Mouse (Mus musculus) olfactory bulb, adult 2 months (tissue): Measurements from ENCODE around the gene Lrrc66. TPM values are rescaled to one million over a fixed set of nuclear protein-coding genes. Genes with fewer than 3 reads are reported as not detected.

Experiments
- H3K27ac ChIP-seq: fragments of 200-500 bp; 2 replicates; pipeline ENCODE4 v1.5.1; 2012; ENCODE audit warnings: low read depth, low read length; ENCODE audit not compliant: insufficient read depth
- H3K4me1 ChIP-seq: fragments of 200-500 bp; 2 replicates; pipeline ENCODE4 v1.6.1; 2012; ENCODE audit warnings: low read length; ENCODE audit not compliant: control insufficient read depth, insufficient read depth
- H3K4me3 ChIP-seq: fragments of 200-500 bp; 2 replicates; pipeline ENCODE4 v1.5.1; 2012; ENCODE audit warnings: mild to moderate bottlenecking, low read depth, low read length, moderate library complexity; ENCODE audit not compliant: insufficient read depth
- CTCF ChIP-seq: fragments of 200-500 bp; IDR thresholded peaks from 2 replicates; pipeline ENCODE4 v1.5.1; 2012; ENCODE audit warnings: low read depth, mild to moderate bottlenecking, low read length, moderate library complexity; ENCODE audit not compliant: insufficient read depth
- POLR2A ChIP-seq: fragments of 200-500 bp; IDR thresholded peaks from 2 replicates; pipeline ENCODE4 v1.6.1; 2012; ENCODE audit warnings: mild to moderate bottlenecking, low read depth, low read length, moderate library complexity; ENCODE audit not compliant: insufficient read depth
- WGBS: fragments of 180-500 bp; shearing (Covaris S2); methylation state at CpG from one replicate; pipeline ENCODE4 v1.1.7; 2018; 5-methylcytosine and 5-hydroxymethylcytosine counted together
- polyA plus RNA-seq: library from polyadenylated mRNA; stranded (reverse); fragments of >200 nt; gene quantifications from 2 replicates; pipeline ENCODE4 v1.2.4, GENCODE M21; 2012; ENCODE audit warnings: low replicate concordance; ENCODE audit not compliant: missing spikeins, insufficient read depth, insufficient read length

Gene Lrrc66
- polyA plus RNA-seq = not detected in 2 replicates

DNA sequence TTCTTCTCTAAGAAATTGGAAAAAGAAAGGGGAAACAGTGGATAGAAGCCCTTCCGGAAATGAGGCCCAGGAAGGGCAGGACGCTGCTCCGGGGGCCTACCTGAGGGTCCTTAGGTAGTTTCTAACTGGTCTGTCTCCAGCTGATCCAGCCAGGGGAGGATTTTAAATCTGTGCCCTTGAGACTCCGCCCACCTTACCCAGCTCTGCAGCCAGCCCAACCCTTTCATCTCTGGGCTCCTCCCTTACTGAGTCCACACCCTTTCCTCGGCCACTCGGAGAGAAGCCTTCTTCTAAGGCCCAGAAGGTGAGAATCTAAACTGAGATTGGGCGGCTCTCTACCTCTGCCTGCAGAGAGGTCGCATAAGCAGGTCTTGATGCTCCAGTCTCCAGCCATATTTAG is at the start of gene Lrrc66:
TSS of gene Lrrc66 (minus strand) at position 236 of the 400 bp plus-strand sequence.
- TF ChIP-seq POLR2A = no peak
- TF ChIP-seq CTCF = no peak
- WGBS = 88% methylated on average over 8 of the region's 8 CpGs
- H3K4me3 ChIP-seq = no peak within 1 kb of the TSS
- H3K27ac ChIP-seq = no peak within 1 kb of the TSS
- peaks cover 3% of the 10 kb centered on the region; the same call in 1 of the 2 replicates for H3K4me1 ChIP-seq

DNA sequence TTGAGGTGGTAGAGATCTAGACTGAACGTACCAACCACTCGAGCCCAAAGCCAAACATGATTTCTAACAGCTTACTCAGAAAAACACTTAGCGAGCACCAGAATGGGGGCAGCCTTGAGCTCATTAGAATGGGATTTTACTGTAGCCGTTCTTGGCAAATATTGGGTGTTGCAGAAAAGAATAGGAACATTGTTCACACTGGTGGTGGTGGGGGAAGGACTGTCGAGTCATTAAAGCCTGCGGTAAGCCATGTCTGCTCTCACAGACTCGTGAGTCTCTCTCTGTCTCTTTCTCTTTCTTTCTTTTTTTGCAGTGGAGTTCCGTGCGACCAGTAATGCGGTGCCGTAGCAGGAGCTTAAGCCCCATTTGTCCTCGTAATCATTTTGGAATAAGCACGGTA is 44.3 kb upstream of the Lrrc66 start:
- TF ChIP-seq POLR2A (no peak), CTCF (no peak)
- Histone ChIP-seq H3K4me1 (no peaks in the 10 kb centered on the region), H3K4me3 (peak overlapping the region; percentile 32), H3K27ac (no peak overlapping the region)
- WGBS = 17% methylated on average over 13 of the region's 13 CpGs

DNA sequence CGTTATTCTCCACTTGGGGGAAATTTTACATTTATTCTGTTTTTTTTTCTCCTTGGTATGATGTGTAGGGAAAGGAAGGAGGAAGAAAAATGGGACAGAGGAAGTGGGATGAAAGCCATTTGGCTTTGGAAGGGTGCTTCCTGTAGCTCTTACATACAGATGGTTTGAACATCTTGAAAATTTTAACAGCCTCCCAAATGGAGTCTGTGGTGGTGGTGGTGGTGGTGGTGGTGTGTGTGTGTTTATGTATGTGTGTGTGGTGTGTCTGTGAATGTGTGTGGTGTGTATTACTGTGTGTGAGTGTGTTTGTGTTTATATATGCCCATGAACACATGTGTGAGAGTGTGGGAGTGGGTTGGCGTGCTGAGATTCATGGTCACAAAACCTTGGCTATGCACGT is 43.3 kb upstream of the Lrrc66 start:
- 86% methylated on average over 3 of the region's 3 CpGs for WGBS
- no peak for TF ChIP-seq CTCF
- no peak for TF ChIP-seq POLR2A
- Histone ChIP-seq H3K27ac (no peak overlapping the region), H3K4me1 (no peaks in the 10 kb centered on the region), H3K4me3 (no peak overlapping the region)

DNA sequence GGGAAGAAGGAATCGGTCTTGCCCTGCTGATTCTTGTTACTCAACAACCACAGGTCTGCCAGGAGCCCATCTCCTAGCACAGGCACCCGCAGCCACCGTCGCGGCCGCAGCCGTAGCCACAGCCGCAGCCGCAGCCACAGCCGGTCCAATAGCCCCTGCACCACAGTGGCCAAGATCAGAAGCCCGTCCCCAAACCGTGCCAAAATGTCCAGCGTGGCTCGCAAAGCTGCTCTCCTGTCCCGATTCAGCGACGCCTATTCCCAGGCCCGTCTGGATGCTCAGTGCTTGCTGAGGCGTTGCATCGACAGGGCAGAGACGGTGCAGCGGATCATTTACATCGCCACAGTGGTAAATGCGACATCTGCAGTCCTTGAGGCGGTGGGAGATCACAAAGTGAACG is 37.1 kb upstream of the Lrrc66 start:
- no peaks in the 10 kb centered on the region; the same call in 1 of the 2 replicates for H3K4me1 ChIP-seq
- WGBS = 62% methylated on average over 26 of the region's 26 CpGs
- no peak overlapping the region for H3K27ac ChIP-seq
- no peak for TF ChIP-seq POLR2A
- no peak for TF ChIP-seq CTCF
- no peak overlapping the region for H3K4me3 ChIP-seq

DNA sequence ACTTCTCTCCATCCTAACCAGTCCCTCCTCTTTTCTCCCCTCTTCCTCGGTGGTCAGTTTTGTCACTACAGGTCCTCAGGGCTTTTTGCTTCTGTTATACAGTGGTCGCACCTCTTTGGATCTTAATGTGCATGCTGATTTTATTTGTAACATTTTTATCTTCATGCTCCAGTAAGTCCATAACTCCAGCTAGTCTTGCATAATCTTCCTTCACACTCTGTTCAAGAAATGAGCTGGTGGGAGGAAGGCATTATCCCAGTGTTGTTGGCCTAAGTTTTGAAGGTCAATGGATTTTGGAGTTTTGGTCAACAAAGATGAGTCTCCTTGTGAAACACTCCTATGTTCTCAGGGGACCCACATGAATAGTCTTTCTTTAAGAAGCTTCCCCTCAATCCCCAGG is 35.6 kb upstream of the Lrrc66 start:
- 93% methylated on average over 2 of the region's 2 CpGs for WGBS
- H3K4me1 ChIP-seq = no peaks in the 10 kb centered on the region; the same call in 1 of the 2 replicates
- TF ChIP-seq CTCF (no peak), POLR2A (no peak)
- no peak overlapping the region for H3K27ac ChIP-seq
- no peak overlapping the region for H3K4me3 ChIP-seq

DNA sequence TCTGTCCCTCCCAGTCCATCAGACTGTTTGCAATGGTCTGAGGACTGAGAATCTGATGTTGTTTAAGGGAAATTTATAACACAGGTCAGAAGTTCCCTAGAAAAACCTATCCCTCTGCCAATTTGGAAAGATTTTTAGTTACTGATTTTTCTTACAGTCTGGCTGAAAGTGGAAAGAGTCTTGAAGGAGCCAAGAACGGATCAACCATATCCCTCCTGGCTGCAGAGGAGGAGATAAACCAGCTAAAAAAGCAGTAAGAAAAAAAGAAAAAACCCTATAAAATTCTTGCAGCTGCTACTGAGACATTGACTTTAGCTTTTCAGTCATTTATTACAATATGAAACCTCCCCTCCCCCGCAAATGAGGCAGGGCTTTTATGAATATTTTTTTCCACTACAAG is 34.4 kb upstream of the Lrrc66 start:
- H3K4me3 ChIP-seq = no peak overlapping the region
- 85% methylated on average over 2 of the region's 2 CpGs for WGBS
- no peak for TF ChIP-seq CTCF
- no peak for TF ChIP-seq POLR2A
- H3K27ac ChIP-seq = no peak overlapping the region
- H3K4me1 ChIP-seq = no peaks in the 10 kb centered on the region; the same call in 1 of the 2 replicates

DNA sequence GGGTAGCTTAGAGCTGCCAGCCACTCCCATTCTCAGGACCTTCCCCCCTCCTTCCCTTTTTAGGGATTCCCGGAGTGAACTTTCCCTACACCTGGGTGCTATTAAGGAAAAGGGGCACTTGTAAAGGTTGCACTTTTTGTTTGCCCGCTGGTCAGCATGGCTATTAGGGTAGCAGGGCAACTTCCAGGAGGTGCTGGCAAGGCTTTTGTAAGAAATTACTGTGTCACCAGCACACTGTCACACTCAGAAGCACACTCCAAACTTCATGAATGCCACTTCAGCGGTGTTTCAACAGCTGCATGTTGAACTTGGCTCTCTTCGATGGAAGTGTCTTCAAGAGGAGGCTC is 19.5 kb upstream of the Lrrc66 start:
- H3K4me1 ChIP-seq = peaks cover 15% of the 10 kb centered on the region
- no peak for TF ChIP-seq POLR2A
- TF ChIP-seq CTCF = no peak
- WGBS = 6% methylated on average over 4 of the region's 4 CpGs
- H3K4me3 ChIP-seq = no peak overlapping the region
- no peak overlapping the region for H3K27ac ChIP-seq

DNA sequence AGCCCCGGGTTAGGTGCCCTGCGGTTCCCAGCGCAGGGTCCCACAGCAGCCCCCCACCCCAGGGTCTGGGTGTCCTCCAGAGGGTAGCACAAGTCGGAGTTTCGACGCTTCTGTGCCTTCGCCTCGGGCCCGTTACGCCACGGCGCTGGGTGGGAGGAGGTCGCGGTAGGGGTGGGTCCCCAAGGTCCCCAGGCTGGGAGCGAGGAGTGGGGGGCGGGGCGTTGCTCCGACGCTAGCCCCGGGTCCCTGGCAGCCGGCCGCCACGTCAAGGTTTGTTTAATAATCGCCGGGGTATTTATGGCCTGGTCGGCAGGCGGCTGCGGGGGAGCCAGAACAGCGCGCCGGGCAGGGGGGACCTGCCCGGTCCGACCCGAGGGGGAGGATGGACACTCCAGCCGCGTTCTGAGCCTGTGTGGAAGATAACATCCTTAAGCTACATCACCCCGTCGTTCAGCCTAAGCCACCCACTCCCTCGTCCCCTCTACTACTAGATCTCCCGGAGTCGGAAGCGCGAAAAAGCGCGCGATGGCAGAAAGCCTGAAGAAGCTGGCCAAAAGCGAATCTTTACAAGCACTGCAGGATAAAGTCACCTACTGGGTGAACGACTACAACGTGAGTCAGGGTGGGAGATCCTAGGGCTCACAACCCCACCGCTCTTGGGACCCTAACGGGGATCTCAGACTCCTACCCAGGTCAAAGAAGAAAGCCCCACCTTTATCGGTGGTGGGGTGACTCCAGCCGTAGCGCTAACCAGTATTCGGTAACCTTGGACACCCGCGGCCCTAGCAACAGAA is 18.9 kb upstream of the Lrrc66 start, which contains the start of gene Spata18:
TSS of gene Spata18 (plus strand) at position 319 of the 794 bp plus-strand sequence.
- TF ChIP-seq POLR2A (no peak), CTCF (no peak)
- peak within 1 kb of the TSS; percentile 29 for H3K4me3 ChIP-seq
- H3K27ac ChIP-seq = no peak within 1 kb of the TSS
- WGBS = under 1% methylated on average over 57 of the region's 57 CpGs
- peaks cover 15% of the 10 kb centered on the region for H3K4me1 ChIP-seq

DNA sequence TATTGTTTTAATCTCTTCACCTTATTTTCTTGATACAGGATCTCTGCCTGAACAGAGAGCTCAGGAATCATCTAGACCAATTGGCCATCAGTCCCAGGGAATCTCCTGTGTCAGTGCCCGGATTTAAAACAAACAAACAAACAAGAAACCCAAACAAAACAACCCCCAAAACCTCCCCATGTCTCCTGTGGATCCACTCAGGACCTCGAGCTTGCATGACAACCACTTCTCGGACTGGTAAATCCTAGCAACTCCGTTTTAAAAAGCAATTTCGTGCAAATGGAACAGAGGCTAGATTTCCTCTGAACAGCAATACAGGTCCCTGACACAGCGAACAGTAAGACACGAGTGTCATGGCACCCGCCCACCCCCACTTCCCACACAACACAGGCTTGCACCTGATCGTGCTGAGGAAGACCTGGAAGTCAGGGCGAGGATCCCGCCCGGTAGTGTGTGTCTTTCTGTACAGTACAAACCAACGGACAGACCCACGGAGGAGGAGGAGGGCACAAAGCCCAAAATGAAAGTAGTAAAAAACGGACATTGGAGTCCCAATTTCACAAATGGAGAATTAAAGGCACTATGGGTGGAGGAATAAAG is 18.1 kb upstream of the Lrrc66 start:
- no peak for TF ChIP-seq CTCF
- TF ChIP-seq POLR2A = no peak
- 3% methylated on average over 15 of the region's 15 CpGs for WGBS
- Histone ChIP-seq H3K4me3 (peak overlapping the region; percentile 29), H3K4me1 (peaks cover 18% of the 10 kb centered on the region), H3K27ac (no peak overlapping the region)
